Mouse (Mus musculus): ENCODE data around the gene Rims4.

Rims4 gene

DNA sequence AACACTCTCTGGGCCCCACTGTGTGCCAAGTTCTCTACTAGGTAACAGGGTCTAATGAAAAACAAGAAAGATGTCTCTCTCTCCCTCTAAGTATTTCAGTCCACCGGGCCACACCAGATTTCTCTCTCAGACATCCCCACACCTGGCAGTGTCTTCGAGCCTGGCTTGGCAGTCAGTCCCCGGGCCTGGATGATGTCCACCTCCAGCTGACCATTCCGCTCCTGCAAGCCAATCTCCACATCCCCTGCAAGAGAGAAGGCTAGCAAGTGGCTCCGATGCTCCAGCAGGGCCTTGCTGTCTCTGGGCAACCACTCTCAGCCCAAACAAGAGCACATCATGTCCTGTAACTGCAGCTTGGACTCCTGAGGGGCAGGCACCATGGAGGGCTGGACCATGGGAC lies 53.2 kb downstream of the Rims4 start:
- DNase-seq = peak; percentile 79 to 84

DNA sequence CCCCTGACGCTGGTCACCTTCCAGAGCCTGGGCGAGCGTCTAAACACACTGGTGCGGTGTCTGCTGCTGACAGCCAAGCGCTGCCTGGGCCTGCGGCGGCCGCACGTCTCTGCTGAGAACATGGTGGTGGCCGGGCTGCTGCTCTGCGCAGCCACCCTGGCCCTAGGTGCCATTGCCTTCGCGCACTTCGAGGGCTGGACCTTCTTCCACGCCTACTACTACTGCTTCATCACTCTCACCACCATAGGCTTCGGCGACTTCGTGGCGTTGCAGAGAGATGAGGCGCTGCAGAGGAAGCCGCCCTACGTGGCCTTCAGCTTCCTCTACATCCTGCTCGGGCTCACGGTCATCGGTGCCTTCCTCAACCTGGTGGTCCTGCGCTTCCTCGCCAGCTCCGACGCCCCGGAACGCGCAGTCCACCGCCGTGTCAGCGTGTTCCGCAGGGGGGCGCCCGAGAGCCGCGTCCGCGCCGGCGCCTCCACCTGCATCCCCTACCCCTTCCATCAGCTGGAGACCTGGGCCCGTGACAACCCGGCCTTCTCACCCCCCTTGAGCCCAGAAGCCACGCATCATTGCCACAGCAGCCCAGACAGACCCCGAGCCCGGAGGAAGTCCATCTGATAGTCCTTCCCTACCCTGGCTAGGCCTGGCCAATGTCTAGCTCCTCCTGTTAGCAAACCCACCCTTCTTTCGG lies 60.1 kb downstream of the Rims4 start:
- DNase-seq = peak; percentile 83 to 88

DNA sequence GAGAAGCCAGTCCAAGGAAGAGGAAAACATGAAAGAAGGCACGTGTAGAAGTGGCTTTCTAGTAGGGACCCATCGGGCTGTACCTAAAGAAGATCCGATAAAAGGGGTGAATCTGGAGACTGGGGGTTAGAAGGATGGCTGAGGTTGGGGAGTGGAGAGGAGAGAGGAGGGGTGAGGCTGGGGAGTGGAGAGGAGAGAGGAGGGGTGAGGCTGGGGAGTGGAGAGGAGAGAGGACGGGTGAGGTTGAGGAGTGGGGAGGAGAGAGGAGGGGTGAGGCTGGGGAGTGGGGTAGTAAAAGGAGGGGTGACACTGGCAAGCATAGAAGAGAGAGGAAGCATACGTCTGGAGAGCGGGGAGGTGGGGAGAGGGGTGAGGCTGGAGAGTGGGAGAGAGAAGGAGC lies 61.2 kb downstream of the Rims4 start:
- DNase-seq = no peak

DNA sequence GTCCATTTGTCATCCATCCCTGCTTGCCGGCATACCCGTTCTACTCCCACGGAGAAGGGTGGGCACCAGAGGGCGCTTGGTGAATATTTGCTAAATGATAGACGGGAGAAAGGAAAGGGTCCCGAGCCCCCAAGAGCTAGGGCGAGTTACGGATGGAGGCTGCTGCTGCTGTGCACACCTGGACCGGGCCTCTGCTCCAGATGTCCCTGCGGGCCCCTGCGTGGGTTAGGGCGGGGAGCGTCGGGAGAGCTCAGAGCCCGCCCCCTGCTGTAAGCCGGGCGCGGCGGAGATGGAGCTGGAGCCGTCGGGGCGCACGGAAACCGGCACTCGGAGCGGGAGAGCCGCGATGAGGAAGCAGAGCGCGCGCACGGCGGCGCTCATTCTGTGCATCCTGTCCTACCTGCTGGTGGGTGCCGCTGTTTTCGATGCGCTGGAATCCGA lies 65.0 kb downstream of the Rims4 start, which contains the start of gene Kcnk15:
Gene Kcnk15, plus strand, starts transcription at position 191 of the 441 bp plus-strand sequence.
- peak; percentile 83 to 84 for DNase-seq

DNA sequence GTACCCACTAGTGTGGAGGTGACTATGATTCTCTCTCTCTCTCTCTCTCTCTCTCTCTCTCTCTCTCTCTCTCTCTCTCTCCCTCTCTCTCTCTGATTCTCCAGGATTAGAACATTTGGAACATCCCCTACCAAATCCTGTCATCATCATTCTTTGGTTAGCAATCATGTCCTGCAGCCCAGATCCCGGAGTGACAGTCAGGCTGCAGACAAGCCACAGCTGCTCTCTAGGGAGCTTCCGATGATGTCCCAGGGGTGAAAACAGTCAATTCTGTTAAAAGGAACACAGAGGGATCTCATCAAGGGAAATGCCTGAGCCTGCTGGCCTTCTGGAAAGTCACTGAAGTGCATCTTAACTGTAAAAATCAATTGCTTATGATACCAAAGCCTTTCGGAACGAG lies 76.4 kb downstream of the Rims4 start:
- DNase-seq = no peak

DNA sequence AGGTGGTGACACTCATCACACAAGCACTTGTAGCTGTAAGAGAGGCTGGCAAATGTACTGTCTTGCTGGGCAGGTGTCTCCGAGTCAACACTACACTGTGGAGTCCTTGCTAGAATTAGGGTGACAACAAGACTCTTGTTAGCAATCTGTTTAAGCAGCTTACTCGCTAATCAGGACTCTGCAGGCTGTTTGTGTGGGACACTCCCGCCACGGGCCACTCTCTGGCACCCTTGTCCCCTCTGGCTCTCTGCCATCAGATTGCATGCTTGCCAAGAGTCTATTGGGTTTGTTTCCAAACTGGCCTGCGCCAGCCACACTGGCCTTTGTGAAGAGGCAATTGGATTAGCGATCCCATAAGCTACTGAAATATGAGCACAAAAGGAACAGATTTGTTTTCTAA lies 79.0 kb downstream of the Rims4 start:
- peak; percentile 90 to 91 for DNase-seq

DNA sequence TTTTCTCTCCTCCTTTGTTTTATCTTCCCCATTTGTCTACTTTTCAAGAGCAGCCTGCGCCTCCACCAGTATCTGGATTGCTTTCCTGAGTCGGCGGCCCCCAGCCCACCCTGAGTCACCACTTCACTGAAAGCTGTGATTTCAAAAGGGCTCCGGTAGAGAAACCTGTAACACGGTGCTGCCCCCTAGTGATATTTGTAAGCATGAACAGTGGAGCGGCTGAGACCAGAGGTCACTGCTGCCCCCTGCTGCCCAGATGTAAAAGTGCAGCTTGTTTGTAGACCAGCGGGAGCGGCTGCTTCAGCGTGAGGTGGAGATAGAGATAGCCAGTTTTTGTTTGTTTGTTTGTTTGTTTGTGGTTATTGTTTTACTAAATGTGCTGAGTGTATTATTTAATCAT lies 80.4 kb downstream of the Rims4 start:
- DNase-seq = peak; percentile 94 to 97

DNA sequence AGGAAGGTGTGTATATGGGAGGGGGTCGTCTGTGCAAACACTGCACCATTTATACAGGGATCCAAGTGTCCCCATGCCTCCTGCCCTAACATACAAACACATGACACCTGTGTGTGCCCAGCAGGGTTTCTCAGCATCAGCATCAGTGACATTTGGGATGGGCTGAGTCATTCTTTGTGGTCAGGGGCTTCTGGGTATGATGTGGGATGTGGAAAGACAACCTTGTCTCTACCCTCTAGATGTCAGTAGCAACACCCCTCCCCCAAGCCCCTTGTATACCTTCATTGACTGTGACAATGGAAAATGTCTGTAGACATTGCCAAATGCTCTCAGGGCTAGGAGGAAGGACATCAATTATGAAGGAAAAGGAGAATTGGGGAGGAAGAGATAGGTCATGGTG lies 87.3 kb downstream of the Rims4 start:
- no peak for DNase-seq

DNA sequence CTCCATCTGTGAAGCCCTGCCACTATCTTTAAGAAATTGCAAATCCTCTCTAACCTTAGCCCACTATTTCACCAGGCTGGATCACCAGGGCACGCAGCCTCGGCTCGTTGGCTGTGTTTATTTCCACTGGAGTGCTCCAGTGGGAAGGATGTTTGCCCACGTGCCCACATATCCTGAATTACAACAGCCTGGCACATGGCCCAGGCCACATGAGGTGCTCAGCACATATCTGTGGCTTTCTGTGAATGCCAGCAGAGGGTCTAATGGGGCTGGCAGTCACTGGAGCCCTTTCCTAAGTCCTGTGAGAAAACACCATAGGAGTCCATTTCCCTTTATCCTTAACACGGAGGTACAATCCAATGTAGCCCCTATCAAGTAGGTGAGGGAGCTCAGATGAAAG lies 92.0 kb downstream of the Rims4 start:
- no peak for DNase-seq

DNA sequence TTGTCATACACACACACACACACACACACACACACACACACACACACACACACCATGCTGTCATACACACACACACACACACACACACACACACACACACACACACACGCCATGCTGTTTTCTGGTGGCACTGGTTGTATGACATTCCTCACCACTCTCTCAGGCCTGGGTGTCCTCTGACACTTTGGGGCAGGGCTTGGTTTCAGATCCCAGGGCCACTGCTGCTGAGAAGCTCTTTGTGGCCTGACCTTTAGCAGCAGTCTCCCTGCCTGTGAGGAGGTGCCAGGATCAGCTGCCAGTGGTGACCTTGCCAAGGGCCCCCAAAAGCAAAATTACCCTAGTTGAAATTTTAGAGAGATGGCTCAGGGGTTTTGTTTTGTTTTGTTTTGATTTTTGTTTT lies 92.6 kb downstream of the Rims4 start:
- DNase-seq = no peak

DNA sequence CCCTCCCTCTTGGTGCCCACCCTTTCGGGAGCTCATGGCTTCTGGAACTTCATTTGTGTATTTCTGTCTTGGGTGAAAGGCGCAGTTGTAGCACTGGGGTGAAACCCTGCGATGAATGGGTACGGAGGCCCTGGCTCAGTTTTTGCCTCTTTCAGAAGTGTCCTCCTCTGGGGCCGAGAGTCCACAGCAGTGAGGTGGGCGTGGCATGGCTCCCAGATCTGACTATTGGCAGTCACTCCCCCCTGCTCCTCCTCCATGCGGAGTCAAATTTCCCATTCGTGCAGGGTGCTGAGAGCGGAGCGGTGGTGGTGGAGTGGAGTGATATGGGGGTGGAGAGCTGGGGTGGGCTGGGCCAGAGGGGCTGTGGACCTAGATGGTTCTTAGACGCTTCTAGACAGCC lies 94.7 kb downstream of the Rims4 start:
- DNase-seq = peak in 1 of 2 experiments; percentile 40

DNA sequence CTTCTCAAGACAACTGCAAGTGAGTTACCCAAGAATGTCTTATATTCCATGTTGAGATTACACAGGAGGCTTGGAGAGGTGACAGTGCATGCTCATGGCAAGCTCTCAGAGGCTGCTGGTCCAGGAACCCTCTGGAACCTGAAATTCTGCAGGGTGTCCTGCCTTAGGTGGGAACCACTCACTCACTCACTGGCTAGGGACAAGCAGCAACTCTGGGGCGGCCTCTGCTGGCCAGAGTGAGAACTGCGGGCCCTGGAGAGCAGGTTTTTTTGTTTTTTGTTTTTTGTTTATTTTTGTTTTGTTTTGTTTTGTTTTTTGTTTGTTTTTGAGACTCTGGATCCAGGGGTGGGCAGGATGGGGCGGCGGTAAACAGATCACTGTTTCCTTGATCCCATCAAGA lies 95.2 kb downstream of the Rims4 start:
- DNase-seq = peak; percentile 82 to 87

DNA sequence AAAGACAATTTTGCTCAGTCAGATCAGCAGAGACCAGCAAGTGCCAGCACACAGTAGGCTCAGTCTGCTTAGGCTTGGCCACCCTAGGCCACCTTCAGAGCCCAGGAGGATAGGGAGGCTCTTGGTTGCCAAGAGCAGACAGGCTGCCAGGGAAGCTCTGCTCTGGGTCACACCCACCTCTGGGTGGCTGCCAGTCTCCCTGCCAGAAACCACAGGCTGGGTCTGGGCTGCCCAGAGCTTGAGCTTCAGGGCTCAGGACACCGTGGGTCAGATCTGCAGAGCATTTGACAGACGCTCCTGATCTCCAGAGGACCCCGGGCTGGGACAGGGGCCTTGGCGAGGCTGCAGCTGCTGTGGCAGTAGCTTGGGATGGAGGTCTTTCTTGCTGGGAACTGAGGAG lies 97.9 kb downstream of the Rims4 start, which contains the start of gene Ccn5:
Gene Ccn5, plus strand, starts transcription at position 255 of the 400 bp plus-strand sequence.
- peak; percentile 97 for DNase-seq

DNA sequence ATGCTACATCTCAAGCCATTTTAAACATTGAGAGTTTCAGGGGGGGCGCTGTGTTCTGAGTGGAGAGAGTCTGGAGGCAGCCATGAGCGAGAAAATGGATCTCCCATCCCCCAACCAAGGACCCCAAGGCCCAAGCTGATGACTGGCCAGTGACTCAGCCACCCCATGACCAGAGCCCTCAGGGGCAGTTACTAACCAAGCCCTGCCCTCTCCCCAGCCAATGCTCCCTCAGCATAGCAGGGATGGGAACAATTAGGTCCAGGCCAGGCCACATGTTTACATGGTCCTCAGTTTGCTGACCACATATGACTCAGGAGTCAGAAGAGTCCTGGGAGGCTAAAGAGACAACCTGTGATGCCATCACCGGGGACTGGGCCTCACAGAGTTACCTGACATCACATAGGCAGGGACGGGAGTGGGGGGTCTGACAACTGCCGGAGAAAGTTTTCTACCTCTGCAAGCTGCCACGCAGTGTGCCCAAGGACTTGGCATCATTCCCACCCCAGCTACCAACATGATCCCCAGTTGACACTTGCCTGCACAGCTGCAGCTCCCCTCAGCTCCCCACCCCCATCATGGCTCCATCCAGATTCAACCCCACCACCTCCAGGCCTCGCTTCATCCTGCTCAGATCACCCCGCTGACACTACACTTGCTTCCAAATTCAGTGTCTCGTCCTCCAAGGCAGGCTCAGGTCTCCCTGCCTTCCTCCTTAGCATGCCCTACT lies 103.6 kb downstream of the Rims4 start:
- DNase-seq = no peak

DNA sequence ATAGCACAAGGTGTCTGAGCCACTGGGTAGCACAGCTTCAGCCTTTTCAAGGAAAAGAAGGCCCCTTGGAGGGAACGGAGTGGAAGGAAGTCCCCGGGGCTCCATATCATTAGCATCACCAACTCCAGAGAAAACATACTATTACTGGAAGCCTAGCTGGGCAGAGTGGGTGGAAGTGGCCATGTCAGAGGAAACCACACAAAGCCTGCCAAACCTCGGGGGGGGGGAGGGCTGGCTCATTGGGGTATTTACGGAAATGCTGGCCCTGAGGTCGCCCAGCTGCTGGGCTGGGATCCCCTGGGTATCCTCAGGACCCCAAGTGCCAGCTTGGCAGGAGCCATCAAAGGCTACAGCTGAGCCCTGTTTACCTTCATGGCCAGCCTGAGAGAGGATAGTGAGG lies 105.4 kb downstream of the Rims4 start:
- no peak for DNase-seq

All from cerebellum, postnatal 10 days (tissue).